Mouse (Mus musculus) spleen, postnatal 0 days (tissue): ENCODE data around the gene B3gat1. TPM values are rescaled to one million over a fixed set of nuclear protein-coding genes. Genes with fewer than 3 reads are reported as not detected.

ENCODE experiments used
- polyA plus RNA-seq: library from polyadenylated mRNA; unstranded; fragments of >200 nt; fragmentation: Nextera tagmentation; extraction: Ambion mirVana; gene quantifications from 2 replicates; pipeline ENCODE4 v1.2.1, GENCODE M21; 2015

Gene B3gat1
- polyA plus RNA-seq, result not detected in 2 replicates

GRCm38 (mm10) chr9:26733206-26733891 is at the start of gene B3gat1:
Gene B3gat1 (plus strand): TSS chr9:26733728.

GRCm38 (mm10) chr9:26805935-26806666 is 72.6 kb downstream of the B3gat1 start, which contains the start of gene Glb1l2:
Gene Glb1l2 (minus strand): TSS chr9:26806468.

Other genes starting within 250 kb of the B3gat1 start
- gene Glb1l2, start 72.7 kb downstream of the B3gat1 start, polyA plus RNA-seq, result 0.22 and 0.39 TPM in 2 replicates
- gene Glb1l3, start 127.2 kb downstream of the B3gat1 start, polyA plus RNA-seq, result not detected in 2 replicates
- gene Gm1110, start 189.4 kb downstream of the B3gat1 start, polyA plus RNA-seq, result not detected in 2 replicates